In the genomic region with DNA sequence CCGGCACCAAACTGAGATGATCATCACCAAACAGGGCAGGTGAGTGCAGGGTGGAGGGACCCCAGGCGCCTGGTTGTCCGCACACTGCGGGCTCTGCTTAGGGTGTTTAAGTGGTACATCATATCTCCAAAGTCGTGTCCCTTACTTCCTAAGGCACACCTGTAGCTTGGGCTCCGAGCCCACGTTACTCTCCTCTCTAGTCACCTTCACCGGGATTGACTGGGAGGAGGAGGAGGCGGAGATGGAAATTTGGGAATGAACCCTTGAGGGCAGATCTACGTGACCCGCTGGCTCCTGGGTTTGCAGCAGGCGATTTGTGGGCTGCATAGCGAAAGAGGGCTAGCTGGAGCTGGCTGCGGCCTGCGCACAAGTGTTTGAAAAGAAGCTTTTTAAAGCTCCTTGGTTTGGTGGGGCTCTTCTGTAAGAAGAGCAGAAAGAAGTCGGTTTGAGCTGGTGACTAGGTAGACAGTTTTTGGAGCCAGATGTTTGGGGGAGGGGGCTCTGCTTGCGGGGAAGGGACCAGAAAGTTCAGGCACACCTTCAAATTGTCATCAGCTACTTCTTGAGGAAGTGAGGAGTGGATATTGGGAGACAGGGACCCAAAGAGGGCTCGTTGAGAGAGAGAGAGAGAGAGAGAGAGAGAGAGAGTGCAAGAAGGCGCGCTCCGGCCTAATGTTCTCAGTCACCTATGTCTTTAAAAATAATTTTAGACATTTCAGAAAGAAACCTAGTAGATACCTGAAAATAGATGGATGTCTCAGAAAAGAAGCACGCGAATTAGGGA, we compare ENCODE assay signal across 10 mouse cellular contexts. TPM values are rescaled to one million over a fixed set of nuclear protein-coding genes. Genes with fewer than 3 reads are reported as not detected.
DNase-seq lines count a peak whose midpoint lies in the region; ATAC-seq lines count a peak whose summit lies in the region.
"Had no signal": no experiment of that assay in that cellular context is flagged by ENCODE, and none has a peak within 500 bp of the region (broad histone marks: within the 10 kb centered on the region; RNA-seq: fewer than 3 reads in every experiment).

No protein-coding gene starts in this region.

- no peak overlapping the region for H3K9ac ChIP-seq in kidney, embryonic 14.5 days (ENCODE audit: low read depth, low read length)
- H3K9ac ChIP-seq in embryonic facial prominence, embryonic 15.5 days: no peak overlapping the region
- no peak overlapping the region for H3K9ac ChIP-seq in intestine, embryonic 15.5 days

- no peak overlapping the region for H3K4me2 ChIP-seq in kidney, embryonic 14.5 days (replicated peaks; ENCODE audit: low read depth, low read length)
- peak overlapping the region; percentile 82 for H3K4me2 ChIP-seq in embryonic facial prominence, embryonic 15.5 days (replicated peaks)
- peak overlapping the region; percentile 87 for H3K4me2 ChIP-seq in intestine, embryonic 15.5 days (replicated peaks)

- no peaks in the 10 kb centered on the region for H3K36me3 ChIP-seq in kidney, embryonic 14.5 days (ENCODE audit: control insufficient read depth, insufficient read depth, low read length)
- H3K36me3 ChIP-seq in embryonic facial prominence, embryonic 15.5 days: no peaks in the 10 kb centered on the region
- H3K36me3 ChIP-seq in intestine, embryonic 15.5 days: no peaks in the 10 kb centered on the region

- DNase-seq in kidney, postnatal 14 days: no peak
- DNase-seq in neural tube, embryonic 10.5 days (ENCODE audit: extremely low spot score, low spot score): peak; percentile 57
- DNase-seq in gastrocnemius, postnatal 4 days (ENCODE audit: low spot score in 2 of 2): no peak
- no peak for DNase-seq in urinary bladder, postnatal 36 days (ENCODE audit: low spot score in 2 of 2)
- DNase-seq in adrenal gland, adult 8-10 months: no peak
- DNase-seq: layer of hippocampus, postnatal 36 days had no signal

- WGBS in kidney, embryonic 14.5 days: 3% methylated on average over 23 of the region's 23 CpGs
- 7% methylated on average over 23 of the region's 23 CpGs for WGBS in embryonic facial prominence, embryonic 15.5 days
- 9% methylated on average over 23 of the region's 23 CpGs for WGBS in intestine, embryonic 15.5 days

- H3K4me3 ChIP-seq in kidney, embryonic 14.5 days (ENCODE audit: low read length): peak overlapping the region; percentile 40
- H3K4me3 ChIP-seq in embryonic facial prominence, embryonic 15.5 days (replicated peaks): peak overlapping the region; percentile 43
- peak overlapping the region; percentile 43 for H3K4me3 ChIP-seq in intestine, embryonic 15.5 days (replicated peaks)

- H3K4me1 ChIP-seq in kidney, embryonic 14.5 days (ENCODE audit: control insufficient read depth, insufficient read depth, low read length): peaks cover 10% of the 10 kb centered on the region; the same call in 1 of the 2 replicates
- H3K4me1 ChIP-seq in embryonic facial prominence, embryonic 15.5 days: peaks cover 34% of the 10 kb centered on the region
- peaks cover 20% of the 10 kb centered on the region for H3K4me1 ChIP-seq in intestine, embryonic 15.5 days (replicated peaks)

- no peaks in the 10 kb centered on the region for H3K9me3 ChIP-seq in kidney, embryonic 14.5 days (ENCODE audit: control insufficient read depth, low read length)
- no peaks in the 10 kb centered on the region for H3K9me3 ChIP-seq in embryonic facial prominence, embryonic 15.5 days (replicated peaks)
- H3K9me3 ChIP-seq in intestine, embryonic 15.5 days: no peaks in the 10 kb centered on the region

- peaks cover 94% of the 10 kb centered on the region for H3K27me3 ChIP-seq in kidney, embryonic 14.5 days (ENCODE audit: control insufficient read depth, insufficient read depth, low read length)
- H3K27me3 ChIP-seq in embryonic facial prominence, embryonic 15.5 days: peaks cover 97% of the 10 kb centered on the region
- H3K27me3 ChIP-seq in intestine, embryonic 15.5 days (replicated peaks): peaks cover 84% of the 10 kb centered on the region

- ATAC-seq in kidney, embryonic 14.5 days (ENCODE audit: low FRiP score, low TSS enrichment): no peak
- ATAC-seq in embryonic facial prominence, embryonic 15.5 days (ENCODE audit: insufficient number of reproducible peaks, low FRiP score, low TSS enrichment, low read depth): no peak
- ATAC-seq in intestine, embryonic 15.5 days: no peak

- no peak overlapping the region for H3K27ac ChIP-seq in kidney, embryonic 14.5 days (ENCODE audit: low read depth, low read length)
- no peak overlapping the region for H3K27ac ChIP-seq in embryonic facial prominence, embryonic 15.5 days (replicated peaks)
- H3K27ac ChIP-seq in intestine, embryonic 15.5 days: no peak overlapping the region

RNA-seq across cellular contexts. Expression of gene Eomes, which starts 1.7 kb away (rescaled TPM):
- polyA plus RNA-seq in kidney, embryonic 14.5 days (2014; fragmentation: Nextera tagmentation; extraction: Ambion mirVana): not detected in 2 replicates
- polyA plus RNA-seq in embryonic facial prominence, embryonic 15.5 days (2015; fragmentation: Nextera tagmentation; extraction: Ambion mirVana): not detected in 2 replicates
- 0.13 and 0.18 TPM in 2 replicates for polyA plus RNA-seq in intestine, embryonic 15.5 days (2015; fragmentation: Nextera tagmentation; extraction: Ambion mirVana)
- total RNA-seq in gastrocnemius, postnatal 4 days (2021): not detected
- under 1 TPM; 0.11 to 0.49 (median 0.43) TPM for total RNA-seq in adrenal gland, adult 8-10 months (2022)
- total RNA-seq: gastrocnemius, adult 18-20 months had no signal

RNA-seq across cellular contexts. Expression of gene Golga4, which starts 26.4 kb away (rescaled TPM):
- polyA plus RNA-seq in kidney, embryonic 14.5 days (2014; fragmentation: Nextera tagmentation; extraction: Ambion mirVana): 54.5 and 70.7 TPM in 2 replicates
- 50.3 and 51.3 TPM in 2 replicates for polyA plus RNA-seq in embryonic facial prominence, embryonic 15.5 days (2015; fragmentation: Nextera tagmentation; extraction: Ambion mirVana)
- polyA plus RNA-seq in intestine, embryonic 15.5 days (2015; fragmentation: Nextera tagmentation; extraction: Ambion mirVana): 59.5 and 61.6 TPM in 2 replicates
- total RNA-seq in gastrocnemius, postnatal 4 days (2021): 100 to 1,000 TPM; 137 to 148 TPM
- total RNA-seq in adrenal gland, adult 8-10 months (2022): 100 to 1,000 TPM; 129 to 187 (median 147) TPM
